Mouse (Mus musculus) left cerebral cortex, postnatal 4 days (tissue): ENCODE results near the gene Sptbn1. TPM values are rescaled to one million over a fixed set of nuclear protein-coding genes. Genes with fewer than 3 reads are reported as not detected.

Experiments
- total RNA-seq, 2 experiments: library from RNA; stranded (reverse); gene quantifications; 2 replicates each; pipeline ENCODE4 v1.2.3; 2021

Sptbn1 gene
- total RNA-seq, 2 experiments from 2014 or later = 589 to 608 TPM

Other genes starting within 250 kb of the Sptbn1 start
- 10 to 100 TPM; 21.6 to 25.0 TPM for gene Eml6, start 242.1 kb downstream of the Sptbn1 start, total RNA-seq
- gene 4930505A04Rik, start 203.7 kb upstream of the Sptbn1 start, total RNA-seq = under 1 TPM; 0.40 to 0.44 TPM